Mouse (Mus musculus) liver, postnatal 0 days (tissue): ENCODE data around the gene Col4a2.

Experiments used
- CTCF ChIP-seq: sonication (generic); IDR thresholded peaks from 2 replicates; pipeline ENCODE4 v1.5.1; 2016; ENCODE audit warnings: antibody characterized with exemption, low read depth
- EP300 ChIP-seq: IDR thresholded peaks from 2 replicates; pipeline ENCODE4 v1.6.1; 2016; ENCODE audit warnings: antibody characterized with exemption, low read depth, mild to moderate bottlenecking

DNA sequence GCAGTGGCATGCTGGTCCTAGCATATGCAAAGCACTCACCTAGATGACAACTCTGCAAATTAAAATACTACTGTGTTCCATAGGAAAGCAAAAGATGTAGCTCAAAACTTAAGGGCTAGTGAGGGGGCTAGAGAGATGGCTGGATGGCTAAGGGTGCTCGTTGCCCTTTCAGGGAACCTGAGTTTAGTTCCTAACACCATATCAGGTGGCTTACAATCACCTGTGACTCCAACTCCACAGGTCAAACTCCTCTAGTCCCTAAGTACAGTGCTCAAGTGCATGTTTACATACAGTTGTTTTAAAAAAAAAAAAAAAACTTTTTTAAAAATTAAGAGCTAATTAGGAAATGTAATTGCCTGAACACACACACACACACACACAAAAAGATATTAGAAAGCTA is 7.1 kb upstream of the Col4a2 start:
- no peak for TF ChIP-seq CTCF
- TF ChIP-seq EP300 = no peak
